Mouse (Mus musculus): ENCODE results near the gene Slc8a1.

Gene Slc8a1

GRCm38 (mm10) chr17:81738311-81738755 lies at the start of gene Slc8a1:
Gene Slc8a1, minus strand, starts transcription at chr17:81738377.
- DNase-seq (ENCODE audit: extremely low spot score): no peak

DNA sequence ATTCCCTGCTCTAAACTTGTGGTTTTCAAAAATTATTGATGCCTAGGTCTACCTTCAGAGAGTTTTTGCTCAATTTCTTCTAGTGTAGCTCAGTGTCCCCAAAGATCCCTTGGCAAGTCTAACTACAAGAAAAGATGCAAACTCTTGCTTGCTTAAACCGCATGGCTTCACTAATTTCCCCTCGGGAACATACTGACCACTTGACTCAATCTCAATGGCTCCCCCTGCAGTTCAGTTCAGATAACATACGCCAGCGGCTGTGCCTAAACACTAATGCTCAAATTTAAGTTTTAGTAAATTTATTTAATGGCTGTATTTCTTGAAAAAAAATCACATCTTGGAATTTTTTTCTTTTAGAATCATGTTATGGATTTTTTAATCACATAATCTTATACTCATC lies 49.2 kb upstream of the Slc8a1 start:
- peak; percentile 50 for DNase-seq (ENCODE audit: extremely low spot score)

DNA sequence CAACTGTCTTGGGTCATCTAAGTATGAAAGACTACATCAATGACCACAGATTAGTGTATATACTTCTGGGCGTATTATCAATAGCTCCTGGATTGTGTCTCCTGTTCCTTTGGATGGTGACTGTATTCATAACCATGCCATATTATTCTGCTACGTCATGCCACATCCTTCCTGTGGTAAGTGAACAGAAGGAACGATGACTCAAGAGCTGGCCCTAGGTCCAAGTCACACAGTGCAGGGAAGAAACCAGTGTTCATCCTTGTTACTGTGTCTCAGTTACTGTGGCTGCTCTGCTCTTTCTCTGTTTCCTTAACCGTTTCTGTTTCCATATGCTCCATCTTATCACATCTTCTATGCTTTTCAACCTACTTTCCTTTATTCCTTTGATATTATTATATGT lies 44.1 kb upstream of the Slc8a1 start:
- DNase-seq (ENCODE audit: extremely low spot score): no peak

GRCm38 (mm10) chr17:81781491-81781890 lies 43.3 kb upstream of the Slc8a1 start:
- no peak for DNase-seq (ENCODE audit: extremely low spot score)

GRCm38 (mm10) chr17:81779883-81780282 lies 41.7 kb upstream of the Slc8a1 start:
- no peak for DNase-seq (ENCODE audit: extremely low spot score)

- DNase-seq (ENCODE audit: extremely low spot score): no peak
Observed at GRCm38 (mm10) chr17:81750664-81751063, 12.5 kb upstream of the Slc8a1 start.

DNA sequence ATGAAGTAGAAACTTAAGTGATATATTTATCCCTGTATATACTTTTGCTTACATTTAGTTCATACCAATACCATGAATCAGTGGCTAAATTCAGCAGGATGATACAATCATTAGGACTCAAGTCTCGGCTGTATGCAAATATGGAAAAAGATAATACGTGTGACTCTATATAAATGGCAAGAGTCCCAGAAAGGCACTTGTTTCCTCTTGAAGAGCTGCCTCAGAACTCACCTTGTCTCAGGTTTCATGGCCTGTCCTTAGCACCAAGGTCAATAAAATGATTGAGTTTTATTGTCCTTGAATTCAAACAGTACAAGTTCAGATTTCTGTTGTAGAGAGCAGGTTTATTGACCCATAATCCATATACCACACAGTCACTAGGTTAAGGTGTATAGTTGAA lies 4.9 kb upstream of the Slc8a1 start:
- DNase-seq (ENCODE audit: extremely low spot score): no peak

GRCm38 (mm10) chr17:81740576-81740975 lies 2.4 kb upstream of the Slc8a1 start:
- no peak for DNase-seq (ENCODE audit: extremely low spot score)

- no peak for DNase-seq (ENCODE audit: extremely low spot score)
Observed at GRCm38 (mm10) chr17:81737779-81738178, 398 bp downstream of the Slc8a1 start.

DNA sequence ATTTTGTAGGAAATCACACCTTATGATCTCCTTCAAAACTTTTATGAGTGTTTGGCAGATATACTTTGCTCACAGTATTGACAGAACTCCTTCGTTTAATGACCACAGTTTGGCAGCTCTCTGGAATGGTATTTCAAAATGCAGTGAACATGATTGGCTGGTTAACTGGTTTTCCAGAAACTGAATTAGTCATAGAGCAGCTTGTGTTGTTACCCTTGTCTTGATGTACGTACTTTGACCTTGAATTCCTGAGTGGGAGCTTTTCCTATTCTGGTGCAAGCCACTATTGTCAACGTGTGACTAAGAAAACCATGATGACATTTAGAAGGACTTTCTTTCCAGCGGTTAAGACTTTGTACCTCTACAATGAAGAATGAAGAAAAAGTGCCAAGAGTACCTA lies 868 bp downstream of the Slc8a1 start:
- DNase-seq (ENCODE audit: extremely low spot score): no peak

- no peak for DNase-seq (ENCODE audit: extremely low spot score)
Observed at GRCm38 (mm10) chr17:81735583-81735982, 2.6 kb downstream of the Slc8a1 start.

- DNase-seq (ENCODE audit: extremely low spot score): no peak
Observed at GRCm38 (mm10) chr17:81729891-81730290, 8.3 kb downstream of the Slc8a1 start.

DNA sequence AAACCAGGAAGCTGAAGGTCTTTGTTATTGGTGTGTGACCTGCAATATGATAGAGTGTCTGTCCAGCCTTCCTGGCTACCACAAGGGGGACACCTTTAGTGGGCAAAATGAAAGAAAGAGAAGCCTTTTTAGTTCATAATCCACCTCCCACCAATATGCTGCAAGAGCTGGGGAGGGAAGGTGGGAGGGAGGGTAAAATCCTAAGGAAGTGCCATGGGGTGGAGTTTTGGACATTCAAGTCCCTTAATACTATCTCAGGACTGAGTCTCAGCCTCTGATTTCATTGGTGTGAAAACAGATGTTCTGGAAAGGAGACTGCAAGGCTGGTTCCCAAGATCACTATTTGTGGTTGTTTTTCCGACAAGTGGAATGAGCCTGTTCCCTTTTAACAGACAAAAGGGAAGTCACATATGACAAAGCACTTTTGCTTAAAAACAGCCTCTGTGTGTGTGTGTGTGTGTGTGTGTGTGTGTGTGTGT lies 25.9 kb downstream of the Slc8a1 start:
- peak; percentile 8 for DNase-seq (ENCODE audit: extremely low spot score)

DNA sequence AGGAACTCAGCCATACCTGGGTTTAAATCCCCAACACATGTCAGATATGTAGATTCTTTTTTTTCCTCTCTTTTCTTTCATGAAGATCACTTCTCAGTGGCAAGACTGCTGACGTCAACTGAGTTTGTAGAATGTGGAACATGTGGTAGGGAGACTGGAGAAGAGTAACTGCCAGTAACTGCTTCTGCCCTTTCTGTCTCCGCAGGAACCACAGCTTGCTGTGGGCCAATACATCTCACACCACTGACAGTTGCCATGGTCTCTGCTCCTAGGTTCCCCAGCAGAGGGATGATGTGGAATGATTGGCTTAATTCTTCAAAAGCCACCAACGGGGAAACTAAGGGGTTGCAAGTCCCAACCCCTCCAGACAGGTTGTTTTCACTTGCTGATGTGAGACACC lies 33.4 kb downstream of the Slc8a1 start:
- no peak for DNase-seq (ENCODE audit: extremely low spot score)

DNA sequence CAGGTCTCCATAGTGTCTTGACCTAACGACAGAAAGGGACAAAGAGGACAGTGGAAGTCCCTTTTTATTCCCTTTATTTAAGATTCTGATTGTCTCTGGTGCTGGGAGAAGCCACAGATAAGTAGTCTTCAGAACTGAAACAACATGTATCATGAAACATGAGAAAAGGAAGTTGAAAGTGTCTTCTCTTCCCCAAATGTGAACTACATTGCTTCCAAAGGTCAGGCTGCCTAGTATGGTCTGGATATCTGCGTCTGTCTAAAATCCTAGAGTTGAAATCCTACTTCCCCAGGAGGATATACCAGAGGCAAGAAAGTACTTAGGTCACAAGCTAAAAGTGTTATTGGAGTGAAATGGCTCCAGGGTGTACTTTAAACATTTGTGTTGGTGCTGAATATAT lies 34.9 kb downstream of the Slc8a1 start:
- DNase-seq (ENCODE audit: extremely low spot score): no peak

DNA sequence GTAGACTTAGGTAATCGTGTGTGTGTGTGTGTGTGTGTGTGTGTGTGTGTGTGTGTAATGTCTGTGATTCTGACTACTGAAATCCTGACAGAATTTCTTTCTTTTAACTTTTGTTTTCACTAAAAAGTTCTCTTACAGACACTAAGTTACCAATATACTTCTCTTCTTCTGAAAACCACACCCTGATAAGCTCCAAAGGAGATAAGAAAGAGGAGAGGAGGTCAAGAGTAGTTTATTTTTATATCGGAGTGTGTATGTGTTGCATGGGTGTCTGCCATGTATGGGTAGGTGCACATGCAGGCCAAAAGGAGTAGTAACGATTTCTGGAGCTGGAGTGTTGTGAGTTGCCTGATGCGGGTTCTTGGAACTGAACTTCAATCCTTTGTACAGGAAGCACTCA lies 36.5 kb downstream of the Slc8a1 start:
- no peak for DNase-seq (ENCODE audit: extremely low spot score)

- no peak for DNase-seq (ENCODE audit: extremely low spot score)
Observed at GRCm38 (mm10) chr17:81698789-81699188, 39.4 kb downstream of the Slc8a1 start.

- no peak for DNase-seq (ENCODE audit: extremely low spot score)
Observed at GRCm38 (mm10) chr17:81697695-81698094, 40.5 kb downstream of the Slc8a1 start.

DNA sequence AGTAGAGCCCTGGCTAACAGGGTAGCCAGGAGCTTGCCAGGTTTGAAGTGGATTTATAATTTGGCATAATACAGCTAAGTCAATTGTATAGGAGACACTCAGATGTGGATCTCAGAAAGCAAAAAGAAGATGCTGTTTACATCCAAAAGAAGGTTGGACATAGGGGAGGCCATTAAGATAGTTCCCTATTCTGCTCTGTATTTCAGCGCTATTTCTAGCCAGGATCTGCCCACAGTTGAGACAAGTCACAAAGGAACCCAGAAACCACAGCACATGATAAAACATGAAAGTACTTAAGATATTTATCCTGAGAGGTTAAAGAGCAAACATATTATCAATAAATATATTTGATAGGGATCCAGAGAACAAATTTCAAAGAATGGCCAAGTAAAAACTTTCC lies 43.2 kb downstream of the Slc8a1 start:
- DNase-seq (ENCODE audit: extremely low spot score): no peak

GRCm38 (mm10) chr17:81679616-81680015 lies 58.6 kb downstream of the Slc8a1 start:
- DNase-seq (ENCODE audit: extremely low spot score): no peak

GRCm38 (mm10) chr17:81677450-81677849 lies 60.7 kb downstream of the Slc8a1 start:
- no peak for DNase-seq (ENCODE audit: extremely low spot score)

DNA sequence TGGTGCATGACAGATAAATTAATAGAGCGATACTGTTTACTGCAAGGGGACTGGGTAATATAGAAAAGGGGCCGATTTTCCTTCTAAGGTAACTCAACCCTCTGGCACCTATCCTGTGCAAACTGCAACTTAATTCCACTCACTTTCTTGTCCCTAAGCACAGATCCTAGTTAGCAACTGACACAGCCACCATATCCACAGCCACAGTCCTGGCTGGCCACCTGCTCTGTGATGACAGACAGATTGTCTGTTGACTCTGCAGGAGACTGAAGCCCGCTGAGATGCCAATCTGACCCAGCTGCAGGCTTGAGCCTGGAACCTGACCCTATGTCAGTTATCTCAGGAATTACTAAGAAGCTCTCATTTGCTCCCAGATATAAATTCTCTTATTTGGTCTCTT lies 62.0 kb downstream of the Slc8a1 start:
- no peak for DNase-seq (ENCODE audit: extremely low spot score)

DNA sequence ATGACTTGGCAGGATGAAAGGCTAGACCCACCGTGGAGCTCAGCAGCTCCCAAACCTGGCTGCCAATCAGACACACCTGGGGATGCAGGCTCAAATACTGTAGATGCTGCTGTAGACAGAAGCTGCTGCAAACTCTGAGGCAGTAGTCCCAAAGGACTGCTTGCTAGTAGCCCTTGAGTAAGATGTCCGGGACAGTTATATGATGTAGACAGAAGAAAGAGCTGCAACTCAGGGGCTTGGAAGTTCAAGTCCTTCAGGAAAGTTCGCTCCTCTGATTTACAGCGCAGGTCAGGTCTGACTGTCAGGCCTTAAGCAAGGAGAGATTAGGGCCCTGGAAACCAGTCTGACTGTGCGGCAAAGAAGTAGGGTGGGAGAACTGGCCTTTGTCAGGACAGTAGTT lies 66.9 kb downstream of the Slc8a1 start:
- DNase-seq (ENCODE audit: extremely low spot score): peak; percentile 19

DNA sequence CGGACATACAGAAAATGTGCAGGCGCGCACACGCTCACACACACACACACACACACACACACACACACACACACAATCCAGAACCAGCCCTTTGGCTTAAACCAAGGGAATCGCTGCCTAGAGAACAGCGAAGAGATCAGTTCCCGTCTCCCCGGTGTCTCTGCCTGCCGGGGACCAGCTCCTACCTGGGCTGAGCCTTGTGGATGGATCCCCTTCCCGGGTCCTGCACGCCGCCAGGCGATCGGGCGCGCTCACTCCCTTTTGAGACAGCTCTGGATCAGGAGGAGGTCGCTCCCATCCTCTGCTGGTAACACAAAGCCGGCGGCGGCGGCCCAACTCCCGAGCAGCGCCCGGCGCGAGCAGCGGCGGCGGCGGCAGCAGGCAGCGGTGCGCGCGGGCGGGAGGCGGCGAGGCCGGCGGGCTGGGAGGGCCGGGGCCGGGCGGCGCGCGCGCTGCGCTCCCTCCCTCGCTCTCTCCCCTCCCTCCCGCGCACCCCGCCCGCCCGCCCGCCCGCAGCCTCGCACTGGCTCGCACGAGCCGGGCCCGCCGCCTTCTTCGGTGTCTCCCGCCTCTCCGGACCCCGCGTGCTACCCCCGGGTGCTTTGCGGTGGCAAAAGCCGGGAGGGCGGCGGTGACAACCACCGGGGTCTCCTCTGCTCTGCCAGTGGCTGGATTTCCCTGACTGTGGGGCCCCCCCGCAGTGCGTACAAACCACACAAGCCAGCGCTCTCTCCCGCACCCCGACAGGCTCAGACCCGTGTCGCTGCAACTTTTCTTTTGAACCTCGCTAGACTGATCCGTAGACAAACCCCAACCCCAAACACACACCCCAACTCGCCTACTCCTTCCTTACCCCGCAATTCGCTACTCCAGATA lies 68.1 kb downstream of the Slc8a1 start:
- DNase-seq (ENCODE audit: extremely low spot score): peak; percentile 73
